8 mouse cellular contexts compared by ENCODE assay signal in genomic region chrX:7673578-7674281, GRCm38 (mm10). TPM values are rescaled to one million over a fixed set of nuclear protein-coding genes. Genes with fewer than 3 reads are reported as not detected.
DNase-seq lines count a peak whose midpoint lies in the region; ATAC-seq and TF ChIP-seq lines count a peak whose summit lies in the region.

No protein-coding gene starts in this region.

- no peaks in the 10 kb centered on the region for H3K36me3 ChIP-seq in erythroblast, embryonic 14.5 days (ENCODE audit: control insufficient read depth)
- no peaks in the 10 kb centered on the region; the same call in 1 of the 2 replicates for H3K36me3 ChIP-seq in spleen, adult 2 months (ENCODE audit: control insufficient read depth, insufficient read depth, low read length)
- H3K36me3 ChIP-seq in limb, embryonic 10.5 days, result peaks cover 8% of the 10 kb centered on the region

- H3K4me1 ChIP-seq in erythroblast, embryonic 14.5 days (ENCODE audit: control insufficient read depth), result peaks cover 30% of the 10 kb centered on the region
- H3K4me1 ChIP-seq in spleen, adult 2 months (ENCODE audit: control insufficient read depth, insufficient read depth, insufficient read length), result peaks cover 7% of the 10 kb centered on the region; the same call in 1 of the 2 replicates
- peaks cover 12% of the 10 kb centered on the region for H3K4me1 ChIP-seq in limb, embryonic 10.5 days

- 28% methylated on average over 12 of the region's 12 CpGs for WGBS in spleen, adult 2 months
- WGBS in limb, embryonic 10.5 days, result 26% methylated on average over 12 of the region's 12 CpGs

- intact Hi-C loops in left cerebral cortex, postnatal 25 days (cut with DNase I), result loop anchor here (10.0 kb wide), 1 partner anchor 359 kb away; the partner anchor contains the start of gene Clcn5

- no peak for TF ChIP-seq CTCF in spleen, adult 2 months (IDR thresholded peaks at IDR 0.05; ENCODE audit: extremely low read depth, insufficient read depth, insufficient read length, insufficient replicate concordance)

- DNase-seq in spleen, adult 2 months (ENCODE audit: low read depth in 1 of 2, low spot score in 2 of 2), result peak in 1 of 2 experiments; percentile 58
- DNase-seq in spleen, adult 12 weeks (ENCODE audit: low spot score), result no peak
- peak; percentile 33 for DNase-seq in limb, embryonic 10.5 days (ENCODE audit: low spot score)
- DNase-seq in adipocyte (ENCODE audit: low spot score), result no peak
- no peak for DNase-seq in left cerebral cortex, postnatal 25 days (ENCODE audit: low spot score in 2 of 2)

- peak overlapping the region; percentile 45 for H3K4me3 ChIP-seq in erythroblast, embryonic 14.5 days (replicated peaks)
- H3K4me3 ChIP-seq in spleen, adult 2 months (ENCODE audit: extremely low read depth, insufficient read depth, insufficient read length), result peak overlapping the region; percentile 55
- peak overlapping the region; percentile 40 for H3K4me3 ChIP-seq in limb, embryonic 10.5 days

- H3K27me3 ChIP-seq in erythroblast, embryonic 14.5 days (ENCODE audit: control insufficient read depth), result peaks cover 9% of the 10 kb centered on the region
- H3K27me3 ChIP-seq in spleen, adult 2 months (ENCODE audit: control insufficient read depth, insufficient read depth, low read length), result no peaks in the 10 kb centered on the region
- H3K27me3 ChIP-seq in limb, embryonic 10.5 days (ENCODE audit: low read depth, poor library complexity, severe bottlenecking), result no peaks in the 10 kb centered on the region

- H3K9me3 ChIP-seq in erythroblast, embryonic 14.5 days (ENCODE audit: control insufficient read depth, low read length), result peaks cover 5% of the 10 kb centered on the region
- H3K9me3 ChIP-seq in limb, embryonic 10.5 days (replicated peaks), result no peaks in the 10 kb centered on the region

- TF ChIP-seq POLR2A in spleen, adult 2 months (IDR thresholded peaks at IDR 0.05; ENCODE audit: low read depth, low read length), result no peak

- ATAC-seq in erythroblast, adult 5-6 weeks (replicated peaks; ENCODE audit: low FRiP score, poor library complexity, severe bottlenecking), result no peak
- ATAC-seq in neutrophil, adult 5-6 weeks (ENCODE audit: extremely low read depth, insufficient number of reproducible peaks, low FRiP score, poor library complexity, severe bottlenecking), result peak; percentile 77

- peak overlapping the region; percentile 60 for H3K27ac ChIP-seq in spleen, adult 2 months (ENCODE audit: insufficient read depth, low read length)
- peak overlapping the region; percentile 73; the same call in 1 of the 2 replicates for H3K27ac ChIP-seq in limb, embryonic 10.5 days

RNA-seq across cellular contexts. Expression of gene Plp2, which starts 2.5 kb away (rescaled TPM):
- polyA plus RNA-seq in erythroblast, embryonic 14.5 days (2012), result 0.28 and 1.5 TPM in 2 replicates
- total RNA-seq in erythroblast, adult 5-6 weeks (2015; ENCODE audit: low replicate concordance), result 137 and 180 TPM in 2 replicates
- total RNA-seq in erythroblast, adult 5-6 weeks (2017; ENCODE audit: low replicate concordance), result 26.9 and 37.0 TPM in 2 replicates
- 88.2 and 90.0 TPM in 2 replicates for polyA plus RNA-seq in spleen, adult 2 months (2012; rRNA removed)
- polyA plus RNA-seq in limb, embryonic 10.5 days (2016; fragmentation: Nextera tagmentation; extraction: Ambion mirVana), result 72.6 and 77.7 TPM in 2 replicates
- 137 and 138 TPM in 2 replicates for total RNA-seq in neutrophil, adult 5-6 weeks (2017)
- total RNA-seq in left cerebral cortex, postnatal 25 days (2021), result 1 to 10 TPM; 5.9 to 7.7 TPM

RNA-seq across cellular contexts. Expression of gene Magix, which starts 7.3 kb away (rescaled TPM):
- not detected in 2 replicates for polyA plus RNA-seq in erythroblast, embryonic 14.5 days (2012)
- not detected in 2 replicates for total RNA-seq in erythroblast, adult 5-6 weeks (2015; ENCODE audit: low replicate concordance)
- 0.09 TPM in 1 of 2 replicates, not detected in the other for total RNA-seq in erythroblast, adult 5-6 weeks (2017; ENCODE audit: low replicate concordance)
- polyA plus RNA-seq in spleen, adult 2 months (2012; rRNA removed), result 0.29 and 0.52 TPM in 2 replicates
- 0.08 and 0.13 TPM in 2 replicates for polyA plus RNA-seq in limb, embryonic 10.5 days (2016; fragmentation: Nextera tagmentation; extraction: Ambion mirVana)
- 1.4 TPM in 1 of 2 replicates, not detected in the other for total RNA-seq in neutrophil, adult 5-6 weeks (2017)
- total RNA-seq in left cerebral cortex, postnatal 25 days (2021), result under 1 TPM; 0.41 to 0.57 TPM

RNA-seq across cellular contexts. Expression of gene Prickle3, which starts 16.7 kb away (rescaled TPM):
- polyA plus RNA-seq in erythroblast, embryonic 14.5 days (2012), result 0.03 TPM in 2 replicates
- total RNA-seq in erythroblast, adult 5-6 weeks (2015; ENCODE audit: low replicate concordance), result 2.5 and 5.0 TPM in 2 replicates
- total RNA-seq in erythroblast, adult 5-6 weeks (2017; ENCODE audit: low replicate concordance), result 1.0 and 2.1 TPM in 2 replicates
- polyA plus RNA-seq in spleen, adult 2 months (2012; rRNA removed), result 27.1 and 30.6 TPM in 2 replicates
- 6.4 and 9.1 TPM in 2 replicates for polyA plus RNA-seq in limb, embryonic 10.5 days (2016; fragmentation: Nextera tagmentation; extraction: Ambion mirVana)
- total RNA-seq in neutrophil, adult 5-6 weeks (2017), result 37.0 and 40.0 TPM in 2 replicates
- 1 to 10 TPM in 1 of 2 experiments, under 1 TPM in 1; 0.76 to 2.0 TPM for total RNA-seq in left cerebral cortex, postnatal 25 days (2021)

RNA-seq across cellular contexts. Expression of gene Gpkow, which starts 23.2 kb away (rescaled TPM):
- 0.19 and 0.22 TPM in 2 replicates for polyA plus RNA-seq in erythroblast, embryonic 14.5 days (2012)
- total RNA-seq in erythroblast, adult 5-6 weeks (2015; ENCODE audit: low replicate concordance), result 7.9 and 13.4 TPM in 2 replicates
- 9.0 and 11.3 TPM in 2 replicates for total RNA-seq in erythroblast, adult 5-6 weeks (2017; ENCODE audit: low replicate concordance)
- polyA plus RNA-seq in spleen, adult 2 months (2012; rRNA removed), result 6.1 and 6.2 TPM in 2 replicates
- polyA plus RNA-seq in limb, embryonic 10.5 days (2016; fragmentation: Nextera tagmentation; extraction: Ambion mirVana), result 40.5 and 48.2 TPM in 2 replicates
- 67.2 and 69.5 TPM in 2 replicates for total RNA-seq in neutrophil, adult 5-6 weeks (2017)
- total RNA-seq in left cerebral cortex, postnatal 25 days (2021), result 10 to 100 TPM; 33.2 to 34.0 TPM

RNA-seq across cellular contexts. Expression of gene Syp, which starts 35.5 kb away (rescaled TPM):
- polyA plus RNA-seq in erythroblast, embryonic 14.5 days (2012), result 0.04 and 0.08 TPM in 2 replicates
- total RNA-seq in erythroblast, adult 5-6 weeks (2015; ENCODE audit: low replicate concordance), result 15.6 TPM in 1 of 2 replicates, not detected in the other
- total RNA-seq in erythroblast, adult 5-6 weeks (2017; ENCODE audit: low replicate concordance), result 0.28 and 0.51 TPM in 2 replicates
- 2.4 and 3.2 TPM in 2 replicates for polyA plus RNA-seq in spleen, adult 2 months (2012; rRNA removed)
- polyA plus RNA-seq in limb, embryonic 10.5 days (2016; fragmentation: Nextera tagmentation; extraction: Ambion mirVana), result 1.6 and 1.9 TPM in 2 replicates
- 0.93 and 1.8 TPM in 2 replicates for total RNA-seq in neutrophil, adult 5-6 weeks (2017)
- 1,000 to 10,000 TPM; 2,020 to 2,211 TPM for total RNA-seq in left cerebral cortex, postnatal 25 days (2021)
